Mouse (Mus musculus) cerebellum, adult 2 months (tissue): ENCODE measurements around the gene Gm10401.

Experiments used
- CTCF ChIP-seq: fragments of 200-500 bp; IDR thresholded peaks from 2 replicates; pipeline ENCODE4 v1.5.1; 2011; ENCODE audit warnings: low read depth, mild to moderate bottlenecking, control low read depth, low read length, moderate library complexity, borderline replicate concordance; ENCODE audit not compliant: insufficient read depth
- POLR2A ChIP-seq: fragments of 200-500 bp; IDR thresholded peaks from 2 replicates; pipeline ENCODE4 v1.6.1; 2011; ENCODE audit warnings: low read length, control low read depth, borderline replicate concordance; ENCODE audit not compliant: insufficient read depth

DNA sequence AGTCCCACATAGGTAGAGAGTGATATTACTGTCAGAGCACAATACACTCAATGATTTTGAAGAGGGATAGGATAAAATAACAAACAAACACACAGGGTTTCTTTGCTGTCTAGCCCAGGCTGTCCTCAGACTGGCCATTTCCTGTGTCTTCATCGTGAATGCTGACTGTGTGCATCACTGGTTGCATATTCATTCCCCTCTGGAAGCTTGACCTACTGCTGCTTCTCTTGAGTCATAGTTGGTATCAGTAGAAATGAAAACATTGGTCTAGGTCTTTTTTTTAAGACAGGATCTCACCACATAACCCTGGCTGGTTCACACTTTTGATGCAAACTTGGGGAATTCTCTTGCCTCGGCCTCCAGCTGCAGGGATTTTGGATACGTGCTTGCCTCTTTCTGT lies 28.5 kb downstream of the Gm10401 start:
- TF ChIP-seq POLR2A, result no peak
- TF ChIP-seq CTCF, result no peak
